Comparison of ENCODE assay signal across 8 mouse cellular contexts in genomic region chr15:80081801-80082546, GRCm38 (mm10). TPM values are rescaled to one million over a fixed set of nuclear protein-coding genes. Genes with fewer than 3 reads are reported as not detected.
DNase-seq lines count a peak whose midpoint lies in the region; ATAC-seq and TF ChIP-seq lines count a peak whose summit lies in the region.

No protein-coding gene starts in this region.

- peaks cover 9% of the 10 kb centered on the region; the same call in 1 of the 2 replicates for H3K4me1 ChIP-seq in kidney, adult 2 months (ENCODE audit: control insufficient read depth, insufficient read depth, low read length)
- H3K4me1 ChIP-seq in hindbrain, embryonic 11.5 days (replicated peaks; ENCODE audit: control insufficient read depth, insufficient read depth, low read length): peaks cover 7% of the 10 kb centered on the region
- H3K4me1 ChIP-seq in midbrain, embryonic 14.5 days (ENCODE audit: control insufficient read depth, insufficient read depth, low read length): peaks cover 7% of the 10 kb centered on the region

- no peak for ATAC-seq in hindbrain, embryonic 11.5 days (ENCODE audit: low FRiP score)
- no peak for ATAC-seq in midbrain, embryonic 14.5 days (ENCODE audit: low FRiP score, low TSS enrichment)

- peak overlapping the region; percentile 82 for H3K9ac ChIP-seq in hindbrain, embryonic 11.5 days (ENCODE audit: low read depth, low read length)
- H3K9ac ChIP-seq in midbrain, embryonic 14.5 days (replicated peaks; ENCODE audit: low read length): peak overlapping the region; percentile 80

- peaks cover 6% of the 10 kb centered on the region; the same call in 1 of the 2 replicates for H3K36me3 ChIP-seq in kidney, adult 2 months (ENCODE audit: control insufficient read depth, insufficient read depth, low read length)
- H3K36me3 ChIP-seq in hindbrain, embryonic 11.5 days (ENCODE audit: control insufficient read depth, insufficient read depth, low read length): peaks cover 19% of the 10 kb centered on the region
- H3K36me3 ChIP-seq in midbrain, embryonic 14.5 days (ENCODE audit: control insufficient read depth, insufficient read depth, low read length): peaks cover 51% of the 10 kb centered on the region

- no peaks in the 10 kb centered on the region for H3K27me3 ChIP-seq in kidney, adult 2 months (replicated peaks; ENCODE audit: control insufficient read depth, insufficient read depth, low read length)
- no peaks in the 10 kb centered on the region for H3K27me3 ChIP-seq in hindbrain, embryonic 11.5 days (ENCODE audit: control insufficient read depth, insufficient read depth, low read length)
- no peaks in the 10 kb centered on the region for H3K27me3 ChIP-seq in midbrain, embryonic 14.5 days (ENCODE audit: control insufficient read depth, insufficient read depth, low read length)

- H3K9me3 ChIP-seq in hindbrain, embryonic 11.5 days (ENCODE audit: control insufficient read depth, low read length): no peaks in the 10 kb centered on the region
- no peaks in the 10 kb centered on the region for H3K9me3 ChIP-seq in midbrain, embryonic 14.5 days (ENCODE audit: control insufficient read depth, low read length)

- H3K4me3 ChIP-seq in kidney, adult 2 months (ENCODE audit: insufficient read depth, low read depth, low read length): peak overlapping the region; percentile 94
- H3K4me3 ChIP-seq in hindbrain, embryonic 11.5 days (ENCODE audit: low read depth, low read length): peak overlapping the region; percentile 70
- H3K4me3 ChIP-seq in midbrain, embryonic 14.5 days (replicated peaks; ENCODE audit: low read depth, low read length): peak overlapping the region; percentile 70

- TF ChIP-seq POLR2A in kidney, adult 2 months (IDR thresholded peaks at IDR 0.05; ENCODE audit: low read depth, low read length): no peak

- intact Hi-C loops in left cerebral cortex, postnatal 4 days (cut with DNase I): no loop called here
- intact Hi-C loops in left cerebral cortex, postnatal 36 days (cut with DNase I): loop anchor here (5.0 kb wide), 2 partner anchors 250 to 330 kb away; partner anchors contain the start of genes Cbx6 and Npcd

- H3K27ac ChIP-seq in kidney, adult 2 months (ENCODE audit: insufficient read depth, low read depth, low read length): no peak overlapping the region
- H3K27ac ChIP-seq in hindbrain, embryonic 11.5 days (ENCODE audit: low read depth, low read length): peak overlapping the region; percentile 2; the same call in 1 of the 2 replicates
- no peak overlapping the region for H3K27ac ChIP-seq in midbrain, embryonic 14.5 days (replicated peaks; ENCODE audit: low read depth, low read length)

- TF ChIP-seq CTCF in kidney, adult 2 months (conservative IDR thresholded peaks at IDR 0.05; ENCODE audit: insufficient read depth, insufficient read length, low read depth, low read length): no peak

- DNase-seq in kidney, adult 2 months: no peak
- no peak for DNase-seq in kidney, adult 18-20 months
- DNase-seq in adrenal gland, adult 2 months: peak; percentile 77
- no peak for DNase-seq in hindbrain, embryonic 11.5 days (ENCODE audit: low spot score)
- no peak for DNase-seq in midbrain, embryonic 14.5 days
- DNase-seq in left cerebral cortex, postnatal 4 days: no peak
- DNase-seq in lung, postnatal 14 days: no peak
- DNase-seq in left cerebral cortex, postnatal 36 days (ENCODE audit: low spot score in 2 of 2): no peak

- 8% methylated on average over 11 of the region's 11 CpGs for WGBS in kidney, adult 2 months
- 8% methylated on average over 11 of the region's 11 CpGs for WGBS in hindbrain, embryonic 11.5 days
- WGBS in midbrain, embryonic 14.5 days: 9% methylated on average over 11 of the region's 11 CpGs

- H3K4me2 ChIP-seq in hindbrain, embryonic 11.5 days (replicated peaks; ENCODE audit: low read depth, low read length): peak overlapping the region; percentile 79
- H3K4me2 ChIP-seq in midbrain, embryonic 14.5 days (ENCODE audit: low read length): peak overlapping the region; percentile 79

RNA-seq across cellular contexts. Expression of gene Syngr1, which starts 9.2 kb away (rescaled TPM):
- polyA plus RNA-seq in kidney, adult 2 months (2012; rRNA removed): 94.8 and 106 TPM in 2 replicates
- 10 to 100 TPM; 24.4 to 47.8 TPM for total RNA-seq in adrenal gland, adult 2 months (2021)
- 86.9 and 119 TPM in 2 replicates for polyA plus RNA-seq in adrenal gland, adult 2 months (2012; rRNA removed)
- polyA plus RNA-seq in hindbrain, embryonic 11.5 days (2014; fragmentation: Nextera tagmentation; extraction: Ambion mirVana): 7.3 and 8.9 TPM in 2 replicates
- polyA plus RNA-seq in midbrain, embryonic 14.5 days (2014; fragmentation: Nextera tagmentation; extraction: Ambion mirVana): 26.3 and 39.4 TPM in 2 replicates
- 100 to 1,000 TPM; 175 to 191 TPM for total RNA-seq in left cerebral cortex, postnatal 4 days (2021)
- total RNA-seq in left cerebral cortex, postnatal 36 days (2021): 100 to 1,000 TPM; 424 to 526 TPM

RNA-seq across cellular contexts. Expression of gene Rpl3, which starts 9.7 kb away (rescaled TPM):
- polyA plus RNA-seq in kidney, adult 2 months (2012; rRNA removed): 511 and 689 TPM in 2 replicates
- total RNA-seq in adrenal gland, adult 2 months (2021): 100 to 1,000 TPM; 376 to 618 TPM
- polyA plus RNA-seq in adrenal gland, adult 2 months (2012; rRNA removed): 500 and 520 TPM in 2 replicates
- 1,014 and 1,045 TPM in 2 replicates for polyA plus RNA-seq in hindbrain, embryonic 11.5 days (2014; fragmentation: Nextera tagmentation; extraction: Ambion mirVana)
- 681 and 724 TPM in 2 replicates for polyA plus RNA-seq in midbrain, embryonic 14.5 days (2014; fragmentation: Nextera tagmentation; extraction: Ambion mirVana)
- 100 to 1,000 TPM; 535 to 552 TPM for total RNA-seq in left cerebral cortex, postnatal 4 days (2021)
- 100 to 1,000 TPM; 416 to 501 TPM for total RNA-seq in left cerebral cortex, postnatal 36 days (2021)

RNA-seq across cellular contexts. Expression of gene Tab1, which starts 51.0 kb away (rescaled TPM):
- 26.7 and 28.5 TPM in 2 replicates for polyA plus RNA-seq in kidney, adult 2 months (2012; rRNA removed)
- 10 to 100 TPM; 11.4 to 23.2 TPM for total RNA-seq in adrenal gland, adult 2 months (2021)
- 19.6 and 23.4 TPM in 2 replicates for polyA plus RNA-seq in adrenal gland, adult 2 months (2012; rRNA removed)
- 21.6 and 24.7 TPM in 2 replicates for polyA plus RNA-seq in hindbrain, embryonic 11.5 days (2014; fragmentation: Nextera tagmentation; extraction: Ambion mirVana)
- polyA plus RNA-seq in midbrain, embryonic 14.5 days (2014; fragmentation: Nextera tagmentation; extraction: Ambion mirVana): 37.9 and 42.5 TPM in 2 replicates
- 10 to 100 TPM; 27.7 to 36.2 TPM for total RNA-seq in left cerebral cortex, postnatal 4 days (2021)
- 10 to 100 TPM; 23.1 to 30.4 TPM for total RNA-seq in left cerebral cortex, postnatal 36 days (2021)
